Mouse (Mus musculus): ENCODE measurements around the gene Dchs1. TPM values are rescaled to one million over a fixed set of nuclear protein-coding genes. Genes with fewer than 3 reads are reported as not detected.

Gene Dchs1
- not detected in 2 replicates for total RNA-seq (2023)

GRCm38 (mm10) chr7:105787285-105788140, at the start of gene Dchs1:
Dchs1 (minus strand) TSS chr7:105787654.

GRCm38 (mm10) chr7:105810877-105811489, 23.5 kb upstream of the Dchs1 start, which contains the start of gene Mrpl17:
Mrpl17 (minus strand) TSS chr7:105811099.

DNA sequence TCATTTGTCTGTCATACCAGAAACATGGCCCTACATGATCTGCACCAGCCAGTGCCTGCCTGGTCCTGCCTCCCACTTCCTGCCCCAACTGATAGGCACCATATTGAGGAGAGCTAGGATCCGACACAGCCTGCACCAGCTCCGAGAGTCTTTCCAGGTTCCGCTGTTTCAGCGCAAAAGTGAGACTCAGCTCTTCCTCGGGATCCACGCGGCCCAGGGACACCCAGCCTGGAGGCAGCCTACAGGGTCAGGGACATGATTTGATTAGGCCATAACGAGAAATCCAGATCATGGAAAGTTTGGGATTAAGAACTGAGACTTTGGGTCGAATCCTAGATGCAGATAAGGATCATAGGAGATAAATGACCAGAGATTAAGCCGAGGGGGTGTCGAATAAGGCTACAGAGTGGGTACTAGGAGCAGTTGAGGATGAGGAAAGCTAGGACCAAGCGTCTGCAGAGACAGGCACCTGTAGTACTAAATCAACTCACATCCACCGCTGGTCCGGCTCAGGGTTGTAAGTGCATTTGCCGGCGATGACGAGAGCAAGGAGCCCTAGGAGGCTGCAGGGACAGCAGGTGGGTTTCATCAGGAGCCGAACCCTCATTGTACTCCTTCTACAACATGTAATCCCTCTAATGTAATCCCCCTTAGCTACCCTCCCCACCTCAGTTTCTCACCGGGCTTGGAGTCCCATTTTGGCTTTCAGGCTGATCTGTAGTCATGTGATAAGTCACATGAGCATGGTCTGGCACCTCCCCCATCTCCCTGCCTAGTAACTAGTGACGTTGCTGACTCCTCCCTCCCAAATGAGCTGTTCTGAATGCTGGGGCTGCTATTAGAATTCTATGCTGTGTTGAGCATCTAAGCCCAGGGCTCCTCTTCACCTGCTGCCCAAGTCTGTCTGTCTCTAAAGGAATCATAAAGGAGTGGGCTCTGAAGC, 35.7 kb downstream of the Dchs1 start, which contains the start of gene Tpp1:
TSS of gene Tpp1 (minus strand) at position 745 of the 943 bp plus-strand sequence.

DNA sequence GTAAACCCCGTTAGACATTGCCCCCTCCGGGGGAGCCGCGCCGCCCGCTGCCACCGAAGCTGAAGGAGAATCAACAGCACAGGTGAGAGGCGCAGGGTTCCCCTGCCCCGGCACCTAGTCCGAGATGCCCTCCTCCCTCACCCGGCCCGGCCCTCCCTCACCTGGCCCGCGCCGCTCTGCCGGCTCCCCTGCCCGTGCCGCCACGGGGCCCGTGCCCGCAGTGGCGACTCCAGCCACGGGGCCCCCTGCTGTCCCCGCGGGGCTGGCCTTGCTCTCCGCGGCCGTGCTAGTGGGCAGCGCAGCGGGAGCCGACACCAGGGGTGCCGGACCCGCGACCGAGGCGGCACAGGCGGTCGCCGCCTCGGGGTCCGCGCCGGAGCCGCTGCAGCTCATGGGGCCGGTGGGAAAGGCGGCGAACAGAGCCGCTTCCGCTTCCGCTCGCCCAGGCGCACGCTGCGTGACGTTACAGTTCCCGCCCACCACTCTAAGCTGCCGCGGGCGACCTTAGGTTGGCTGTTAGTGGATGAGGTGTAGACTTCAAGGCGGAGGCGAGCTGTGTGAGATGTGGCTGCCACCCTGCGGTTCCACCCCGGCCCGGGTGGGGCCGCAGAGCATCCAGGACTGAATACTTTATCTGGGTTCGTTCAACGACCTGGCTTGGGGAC, 43.4 kb downstream of the Dchs1 start, which contains the start of gene Taf10:
TSS of gene Taf10 (minus strand) at position 436 of the 665 bp plus-strand sequence.

GRCm38 (mm10) chr7:105736911-105737521, 50.4 kb downstream of the Dchs1 start, which contains the start of gene Rrp8:
Rrp8 (minus strand) TSS chr7:105737385.

DNA sequence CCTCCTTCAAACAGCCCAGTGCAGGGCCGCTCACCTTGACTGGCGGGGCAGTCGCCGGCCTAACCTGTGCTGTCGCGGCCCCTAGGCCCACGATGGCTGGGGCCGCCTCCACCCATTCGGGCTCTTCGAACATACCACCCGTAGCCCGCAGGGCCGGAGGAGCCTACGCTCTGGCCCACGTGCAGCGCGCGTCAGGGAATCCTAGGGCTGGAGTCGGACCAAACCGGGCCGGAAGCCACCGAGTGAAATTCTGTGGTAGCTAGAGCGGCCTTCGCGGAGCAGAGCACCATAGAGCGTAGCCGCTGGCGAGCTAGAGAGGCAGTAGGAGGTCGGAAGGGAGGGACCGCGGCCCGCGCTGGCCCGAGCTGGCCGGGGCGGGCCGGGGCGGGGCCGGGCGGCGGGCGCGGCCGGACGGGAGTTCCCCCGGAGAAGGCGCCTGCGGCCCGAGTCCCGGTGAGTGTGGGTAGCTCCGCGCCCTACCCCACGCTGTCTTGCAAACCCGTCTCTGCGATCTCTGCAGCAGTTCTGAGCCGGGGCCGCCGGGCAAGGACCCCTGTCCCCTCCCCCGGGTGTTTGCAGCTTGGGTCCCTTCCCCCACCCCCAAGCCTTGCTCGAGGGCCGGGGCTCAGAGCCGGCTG, 51.1 kb downstream of the Dchs1 start, which contains the start of gene Ilk:
TSS of gene Ilk (plus strand) at position 329 of the 638 bp plus-strand sequence.

Other genes starting within 250 kb of the Dchs1 start
- 19.4 and 20.6 TPM in 2 replicates for gene Smpd1, start 233.3 kb downstream of the Dchs1 start, total RNA-seq (2023)
- 1.5 and 1.6 TPM in 2 replicates for gene Apbb1, start 206.0 kb downstream of the Dchs1 start, total RNA-seq (2023)
- gene Hpx, start 187.5 kb downstream of the Dchs1 start, total RNA-seq (2023) = not detected in 2 replicates
- gene Trim3, start 154.1 kb downstream of the Dchs1 start, total RNA-seq (2023) = 12.6 and 17.9 TPM in 2 replicates
- 80.7 and 117 TPM in 2 replicates for gene Timm10b, start 147.6 kb downstream of the Dchs1 start, total RNA-seq (2023)
- gene Arfip2, start 147.2 kb downstream of the Dchs1 start, total RNA-seq (2023) = 11.6 and 19.3 TPM in 2 replicates
- gene Gm45799, start 147.1 kb downstream of the Dchs1 start, total RNA-seq (2023) = 10.3 and 15.9 TPM in 2 replicates
- 3.2 and 3.6 TPM in 2 replicates for gene Dnhd1, start 136.8 kb downstream of the Dchs1 start, total RNA-seq (2023)
- 137 and 144 TPM in 2 replicates for gene Ilk, start 51.1 kb downstream of the Dchs1 start, total RNA-seq (2023)
- 5.2 and 11.2 TPM in 2 replicates for gene Rrp8, start 50.3 kb downstream of the Dchs1 start, total RNA-seq (2023)
- 95.8 and 99.8 TPM in 2 replicates for gene Taf10, start 43.3 kb downstream of the Dchs1 start, total RNA-seq (2023)
- gene Tpp1, start 35.4 kb downstream of the Dchs1 start, total RNA-seq (2023) = 41.0 and 53.2 TPM in 2 replicates
- 31.2 and 36.4 TPM in 2 replicates for gene Mrpl17, start 23.4 kb upstream of the Dchs1 start, total RNA-seq (2023)
- gene Gm4070, start 166.3 kb upstream of the Dchs1 start, total RNA-seq (2023) = 13.4 and 20.4 TPM in 2 replicates

All from neutrophil, adult 65 days (primary cell).